Mouse (Mus musculus) bone marrow, adult 2 months (tissue): ENCODE data around the gene Mapkapk2. TPM values are rescaled to one million over a fixed set of nuclear protein-coding genes. Genes with fewer than 3 reads are reported as not detected.
"Not testable (repeated sequence)": the region's sequence is repeated elsewhere in the genome, so short reads cannot be mapped to it uniquely, and the experiment has no call there.

Source experiments
- H3K27ac ChIP-seq: fragments of 200-500 bp; 2 replicates; pipeline ENCODE4 v1.5.1; 2012; ENCODE audit warnings: low read depth, mild to moderate bottlenecking, control low read depth, inconsistent platforms, low read length; ENCODE audit not compliant: control insufficient read depth, poor library complexity, insufficient read depth
- H3K4me1 ChIP-seq: fragments of 200-500 bp; 2 replicates; pipeline ENCODE4 v1.6.1; 2011; ENCODE audit warnings: low read length; ENCODE audit not compliant: control insufficient read depth, insufficient read depth
- H3K4me3 ChIP-seq: fragments of 200-500 bp; replicated peaks from 2 replicates; pipeline ENCODE3; 2011; ENCODE audit warnings: mild to moderate bottlenecking, low read depth, low read length, control low read depth; ENCODE audit not compliant: control insufficient read depth
- CTCF ChIP-seq: fragments of 200-500 bp; IDR thresholded peaks from 2 replicates; pipeline ENCODE4 v1.5.1; 2011; ENCODE audit warnings: low read length, control low read depth; ENCODE audit not compliant: control insufficient read depth, insufficient read depth
- POLR2A ChIP-seq: fragments of 200-500 bp; IDR thresholded peaks from 2 replicates; pipeline ENCODE4 v1.6.1; 2011; ENCODE audit warnings: low read depth, mild to moderate bottlenecking, control low read depth, low read length, borderline replicate concordance; ENCODE audit not compliant: control insufficient read depth
- WGBS: fragments of 180-500 bp; shearing (Covaris S2); methylation state at CpG from one replicate; pipeline ENCODE4 v1.1.7; 2018; 5-methylcytosine and 5-hydroxymethylcytosine counted together
- polyA plus RNA-seq: library from polyadenylated mRNA; stranded (reverse); fragments of >200 nt; gene quantifications from 2 replicates; pipeline ENCODE4 v1.2.4, GENCODE M21; 2011; ENCODE audit warnings: low replicate concordance; ENCODE audit not compliant: missing spikeins, insufficient read depth, insufficient read length

Gene Mapkapk2
- polyA plus RNA-seq, 1 experiment = 38.1 TPM

GRCm38 (mm10) chr1:131030261-131030660, 67.4 kb downstream of the Mapkapk2 start:
- Histone ChIP-seq H3K4me3 (no peak overlapping the region), H3K27ac (no peak overlapping the region), H3K4me1 (peaks cover 2% of the 10 kb centered on the region)
- 54% methylated on average over 7 of the region's 7 CpGs for WGBS
- TF ChIP-seq POLR2A (no peak), CTCF (no peak)

- Histone ChIP-seq H3K4me3 (no peak overlapping the region), H3K27ac (no peak overlapping the region)
Observed at GRCm38 (mm10) chr1:131029215-131029614, 68.4 kb downstream of the Mapkapk2 start.

GRCm38 (mm10) chr1:131025843-131026190, 71.8 kb downstream of the Mapkapk2 start:
- TF ChIP-seq CTCF = no peak
- H3K4me3 ChIP-seq = no peak overlapping the region
- H3K4me1 ChIP-seq = peaks cover 2% of the 10 kb centered on the region
- no peak overlapping the region for H3K27ac ChIP-seq
- 3% methylated on average over 4 of the region's 4 CpGs for WGBS

More at GRCm38 (mm10) chr1:131029215-131029614, 68.4 kb downstream of the Mapkapk2 start:
- TF ChIP-seq CTCF (no peak), POLR2A (no peak)
- WGBS = 53% methylated on average over 3 of the region's 3 CpGs
- peaks cover 2% of the 10 kb centered on the region for H3K4me1 ChIP-seq

GRCm38 (mm10) chr1:131024900-131025842, 72.5 kb downstream of the Mapkapk2 start:
- H3K27ac ChIP-seq = no peak overlapping the region
- H3K4me1 ChIP-seq = peaks cover 2% of the 10 kb centered on the region
- H3K4me3 ChIP-seq = no peak overlapping the region
- 46% methylated on average over 8 of the region's 8 CpGs for WGBS
- TF ChIP-seq CTCF = no peak
- TF ChIP-seq POLR2A = no peak

GRCm38 (mm10) chr1:131023250-131023858, 74.3 kb downstream of the Mapkapk2 start:
- whole genome bisulfite sequencing = 75% methylated on average over 4 of the region's 4 CpGs
- not testable (repeated sequence) for H3K4me1 ChIP-seq, H3K4me3 ChIP-seq, H3K27ac ChIP-seq

DNA sequence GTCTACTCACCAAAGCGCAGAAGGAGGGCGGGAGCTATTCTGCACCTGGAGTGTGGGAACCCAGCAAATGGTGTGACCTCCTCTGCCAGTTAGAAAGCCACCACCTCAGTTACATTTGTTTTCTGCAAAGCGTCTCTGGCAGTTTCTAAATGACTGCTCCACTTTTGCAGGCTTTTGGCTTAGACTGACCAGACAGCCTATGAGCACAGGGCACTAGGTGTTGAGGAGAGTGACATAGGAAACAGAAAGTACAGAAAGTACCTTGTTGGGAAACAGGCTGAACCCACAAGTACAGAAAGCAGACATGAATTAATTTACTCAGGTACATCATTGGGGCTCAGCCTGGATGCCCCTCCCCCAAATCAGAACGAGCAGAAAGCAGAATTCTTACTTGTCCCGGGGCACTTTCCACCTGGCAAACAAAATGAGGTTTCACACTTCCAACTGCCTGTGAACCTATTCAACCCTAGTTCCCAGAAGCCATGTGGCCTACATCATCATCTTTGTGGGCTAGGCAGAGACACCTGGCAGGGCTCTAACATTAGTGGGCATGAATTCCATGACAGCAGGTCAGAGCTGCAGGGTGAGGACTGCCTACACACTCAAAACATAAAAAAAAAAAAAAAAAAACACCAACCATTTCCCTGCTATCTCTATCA, 74.9 kb downstream of the Mapkapk2 start:
- Histone ChIP-seq H3K4me3 (no peak overlapping the region), H3K4me1 (peaks cover 4% of the 10 kb centered on the region), H3K27ac (no peak overlapping the region)
- 57% methylated on average over 5 of the region's 5 CpGs for WGBS
- TF ChIP-seq CTCF (no peak), POLR2A (no peak)

GRCm38 (mm10) chr1:131021900-131022590, 75.6 kb downstream of the Mapkapk2 start:
- TF ChIP-seq POLR2A = no peak
- TF ChIP-seq CTCF = no peak
- 68% methylated on average over 11 of the region's 11 CpGs for WGBS
- no peak overlapping the region for H3K27ac ChIP-seq
- H3K4me1 ChIP-seq = peaks cover 4% of the 10 kb centered on the region
- H3K4me3 ChIP-seq = no peak overlapping the region

- H3K4me3 ChIP-seq = no peak overlapping the region
- TF ChIP-seq POLR2A (no peak), CTCF (no peak)
- H3K4me1 ChIP-seq = peaks cover 4% of the 10 kb centered on the region
- no peak overlapping the region for H3K27ac ChIP-seq
- 35% methylated on average over 9 of the region's 9 CpGs for WGBS
Observed at GRCm38 (mm10) chr1:131021438-131021837, 76.2 kb downstream of the Mapkapk2 start.
